8 mouse cellular contexts compared by ENCODE assay signal in genomic region chr4:152011171-152011760, GRCm38 (mm10). TPM values are rescaled to one million over a fixed set of nuclear protein-coding genes. Genes with fewer than 3 reads are reported as not detected.
DNase-seq lines count a peak whose midpoint lies in the region; ATAC-seq and TF ChIP-seq lines count a peak whose summit lies in the region.

No protein-coding gene starts in this region.

- DNase-seq in adrenal gland, postnatal 14 days: peak; percentile 3
- no peak for DNase-seq in adrenal gland, postnatal 36 days
- no peak for DNase-seq in heart, postnatal 0 days (ENCODE audit: low spot score)
- DNase-seq in right cerebral cortex, postnatal 25 days: no peak
- no peak for DNase-seq in gastrocnemius, postnatal 14 days
- DNase-seq in frontal cortex, postnatal 10 days (ENCODE audit: low spot score in 2 of 2): no peak

- no peak for TF ChIP-seq CTCF in C2C12 (IDR thresholded peaks at IDR 0.05; ENCODE audit: control insufficient read depth, insufficient read depth, insufficient read length)
- TF ChIP-seq CTCF in heart, postnatal 0 days (IDR thresholded peaks at IDR 0.05; ENCODE audit: low read depth): no peak

- peak overlapping the region; percentile 79 for H3K4me3 ChIP-seq in C2C12 (ENCODE audit: insufficient read depth, poor library complexity, severe bottlenecking)
- peak overlapping the region; percentile 70 for H3K4me3 ChIP-seq in heart, postnatal 0 days (ENCODE audit: low read depth, low read length)
- H3K4me3 ChIP-seq in lung, embryonic 16.5 days (ENCODE audit: low read length): peak overlapping the region; percentile 79

- H3K27ac ChIP-seq in heart, postnatal 0 days (ENCODE audit: low read depth): peak overlapping the region; percentile 96
- H3K27ac ChIP-seq in lung, embryonic 16.5 days (ENCODE audit: low read length): peak overlapping the region; percentile 96

- H3ac ChIP-seq in C2C12 (ENCODE audit: control insufficient read depth, insufficient read length, low read depth): peak overlapping the region; percentile 81

- peaks cover 53% of the 10 kb centered on the region for H3K36me3 ChIP-seq in C2C12 (ENCODE audit: control insufficient read depth, insufficient read depth)
- peaks cover 26% of the 10 kb centered on the region for H3K36me3 ChIP-seq in heart, postnatal 0 days (replicated peaks; ENCODE audit: control insufficient read depth, insufficient read depth, low read length)
- peaks cover 24% of the 10 kb centered on the region for H3K36me3 ChIP-seq in lung, embryonic 16.5 days (ENCODE audit: control insufficient read depth, insufficient read depth, low read length)

- no peaks in the 10 kb centered on the region for H3K9me3 ChIP-seq in heart, postnatal 0 days (replicated peaks; ENCODE audit: control insufficient read depth, low read length)
- H3K9me3 ChIP-seq in lung, embryonic 16.5 days (ENCODE audit: control insufficient read depth, low read length): no peaks in the 10 kb centered on the region

- peak overlapping the region; percentile 97 for H3K4me2 ChIP-seq in heart, postnatal 0 days (ENCODE audit: low read depth, low read length)
- H3K4me2 ChIP-seq in lung, embryonic 16.5 days (ENCODE audit: low read depth, low read length): peak overlapping the region; percentile 95

- no peak for TF ChIP-seq EP300 in heart, postnatal 0 days (IDR thresholded peaks at IDR 0.05; ENCODE audit: low read depth)

- intact Hi-C loops in gastrocnemius, postnatal 14 days (cut with DNase I; ENCODE audit: low total_unique reads): no loop called here

- no peaks in the 10 kb centered on the region for H3K27me3 ChIP-seq in C2C12 (ENCODE audit: control insufficient read depth, insufficient read depth, insufficient read length)
- H3K27me3 ChIP-seq in heart, postnatal 0 days (ENCODE audit: control insufficient read depth, insufficient read depth, low read length): no peaks in the 10 kb centered on the region
- no peaks in the 10 kb centered on the region for H3K27me3 ChIP-seq in lung, embryonic 16.5 days (ENCODE audit: control insufficient read depth, insufficient read depth, low read depth, low read length)

- ATAC-seq in heart, postnatal 0 days (ENCODE audit: insufficient read depth, low read depth): no peak
- ATAC-seq in lung, embryonic 16.5 days (ENCODE audit: low read depth): no peak

- peaks cover 31% of the 10 kb centered on the region for H3K4me1 ChIP-seq in heart, postnatal 0 days (ENCODE audit: control insufficient read depth, insufficient read depth)
- H3K4me1 ChIP-seq in lung, embryonic 16.5 days (replicated peaks; ENCODE audit: control insufficient read depth, insufficient read depth, low read length): peaks cover 36% of the 10 kb centered on the region

- H3K9ac ChIP-seq in heart, postnatal 0 days (replicated peaks; ENCODE audit: low read depth, low read length): peak overlapping the region; percentile 76
- H3K9ac ChIP-seq in lung, embryonic 16.5 days (ENCODE audit: low read length): peak overlapping the region; percentile 77

- H3K79me3 ChIP-seq in C2C12 (ENCODE audit: low read depth): peaks cover 47% of the 10 kb centered on the region

- 37% methylated on average over 8 of the region's 8 CpGs for WGBS in heart, postnatal 0 days
- WGBS in lung, embryonic 16.5 days: 52% methylated on average over 8 of the region's 8 CpGs

- H3K79me2 ChIP-seq in C2C12 (ENCODE audit: control insufficient read depth, insufficient read depth): peaks cover 75% of the 10 kb centered on the region

TF ChIP-seq in C2C12, 6 proteins besides CTCF, POLR2A, EP300 and RAD21:
- TF ChIP-seq CEBPB (IDR thresholded peaks at IDR 0.05; ENCODE audit: low read depth): no peak
- no peak for TF ChIP-seq FOSL1 (IDR thresholded peaks at IDR 0.05; ENCODE audit: insufficient read depth, low read length, poor library complexity, severe bottlenecking)
- no peak for TF ChIP-seq MYOD1 (IDR thresholded peaks at IDR 0.05; ENCODE audit: control insufficient read depth, insufficient read length, low read depth)
- no peak for TF ChIP-seq USF1 (IDR thresholded peaks at IDR 0.05; ENCODE audit: low read depth)
- TF ChIP-seq MYOG (IDR thresholded peaks at IDR 0.05; ENCODE audit: control insufficient read depth, extremely low read depth, insufficient read length): no peak
- no peak for TF ChIP-seq MAX (IDR thresholded peaks at IDR 0.05)

RNA-seq across cellular contexts. Expression of gene Klhl21, which starts 2.7 kb away (rescaled TPM):
- 18.7 TPM in 2 replicates for total RNA-seq in adrenal gland, postnatal 14 days (2021)
- 10 to 100 TPM; 21.7 to 29.7 TPM for total RNA-seq in adrenal gland, postnatal 36 days (2021)
- 36.2 TPM for polyA plus RNA-seq in C2C12 (2012; fragmentation: generic; extraction: Trizol)
- 56.5 and 70.4 TPM in 2 replicates for total RNA-seq in heart, postnatal 0 days (2014; rRNA removed; ENCODE audit: low replicate concordance)
- 24.7 and 31.8 TPM in 2 replicates for polyA plus RNA-seq in heart, postnatal 0 days (2015; fragmentation: Nextera tagmentation; extraction: Ambion mirVana)
- polyA plus RNA-seq in lung, embryonic 16.5 days (2015; fragmentation: Nextera tagmentation; extraction: Ambion mirVana): 10.9 and 12.3 TPM in 2 replicates
- total RNA-seq in gastrocnemius, postnatal 14 days (2021): 10 to 100 TPM; 26.9 to 31.8 TPM

RNA-seq across cellular contexts. Expression of gene Phf13, which starts 15.2 kb away (rescaled TPM):
- total RNA-seq in adrenal gland, postnatal 14 days (2021): 15.6 and 16.0 TPM in 2 replicates
- total RNA-seq in adrenal gland, postnatal 36 days (2021): 10 to 100 TPM; 17.2 to 17.7 TPM
- 18.8 TPM for polyA plus RNA-seq in C2C12 (2012; fragmentation: generic; extraction: Trizol)
- total RNA-seq in heart, postnatal 0 days (2014; rRNA removed; ENCODE audit: low replicate concordance): 8.0 and 10.7 TPM in 2 replicates
- polyA plus RNA-seq in heart, postnatal 0 days (2015; fragmentation: Nextera tagmentation; extraction: Ambion mirVana): 8.4 and 9.3 TPM in 2 replicates
- 25.1 and 26.8 TPM in 2 replicates for polyA plus RNA-seq in lung, embryonic 16.5 days (2015; fragmentation: Nextera tagmentation; extraction: Ambion mirVana)
- 1 to 10 TPM; 4.1 to 4.4 TPM for total RNA-seq in gastrocnemius, postnatal 14 days (2021)

RNA-seq across cellular contexts. Expression of gene Zbtb48, which starts 16.2 kb away (rescaled TPM):
- total RNA-seq in adrenal gland, postnatal 14 days (2021): 10.6 and 11.3 TPM in 2 replicates
- 1 to 10 TPM; 8.6 to 9.7 TPM for total RNA-seq in adrenal gland, postnatal 36 days (2021)
- 8.6 TPM for polyA plus RNA-seq in C2C12 (2012; fragmentation: generic; extraction: Trizol)
- 1.7 and 11.3 TPM in 2 replicates for total RNA-seq in heart, postnatal 0 days (2014; rRNA removed; ENCODE audit: low replicate concordance)
- polyA plus RNA-seq in heart, postnatal 0 days (2015; fragmentation: Nextera tagmentation; extraction: Ambion mirVana): 6.5 and 9.0 TPM in 2 replicates
- 17.5 and 20.6 TPM in 2 replicates for polyA plus RNA-seq in lung, embryonic 16.5 days (2015; fragmentation: Nextera tagmentation; extraction: Ambion mirVana)
- 1 to 10 TPM; 1.8 to 3.3 TPM for total RNA-seq in gastrocnemius, postnatal 14 days (2021)

RNA-seq across cellular contexts. Expression of gene Thap3, which starts 22.5 kb away (rescaled TPM):
- total RNA-seq in adrenal gland, postnatal 14 days (2021): 15.2 and 15.5 TPM in 2 replicates
- total RNA-seq in adrenal gland, postnatal 36 days (2021): 10 to 100 TPM; 19.5 to 20.5 TPM
- 32.8 TPM for polyA plus RNA-seq in C2C12 (2012; fragmentation: generic; extraction: Trizol)
- 16.9 and 23.2 TPM in 2 replicates for total RNA-seq in heart, postnatal 0 days (2014; rRNA removed; ENCODE audit: low replicate concordance)
- polyA plus RNA-seq in heart, postnatal 0 days (2015; fragmentation: Nextera tagmentation; extraction: Ambion mirVana): 22.0 and 27.4 TPM in 2 replicates
- polyA plus RNA-seq in lung, embryonic 16.5 days (2015; fragmentation: Nextera tagmentation; extraction: Ambion mirVana): 37.5 and 43.9 TPM in 2 replicates
- total RNA-seq in gastrocnemius, postnatal 14 days (2021): 10 to 100 TPM; 28.0 to 32.2 TPM

RNA-seq across cellular contexts. Expression of gene Tas1r1, which starts 27.1 kb away (rescaled TPM):
- total RNA-seq in adrenal gland, postnatal 14 days (2021): not detected in 2 replicates
- not detected for total RNA-seq in adrenal gland, postnatal 36 days (2021)
- polyA plus RNA-seq in C2C12 (2012; fragmentation: generic; extraction: Trizol): 0.27 TPM
- total RNA-seq in heart, postnatal 0 days (2014; rRNA removed; ENCODE audit: low replicate concordance): not detected in 2 replicates
- polyA plus RNA-seq in heart, postnatal 0 days (2015; fragmentation: Nextera tagmentation; extraction: Ambion mirVana): 0.07 and 0.08 TPM in 2 replicates
- 0.59 and 0.74 TPM in 2 replicates for polyA plus RNA-seq in lung, embryonic 16.5 days (2015; fragmentation: Nextera tagmentation; extraction: Ambion mirVana)
- total RNA-seq in gastrocnemius, postnatal 14 days (2021): 1 to 10 TPM in 1 of 2 experiments, under 1 TPM in 1; 0.80 to 1.3 TPM
